Mouse (Mus musculus) forebrain, postnatal 0 days (tissue): Measurements from ENCODE around the gene Il6. TPM values are rescaled to one million over a fixed set of nuclear protein-coding genes. Genes with fewer than 3 reads are reported as not detected.
"Not testable (repeated sequence)": the region's sequence is repeated elsewhere in the genome, so short reads cannot be mapped to it uniquely, and the experiment has no call there.

ENCODE experiments used
- ATAC-seq: fragments of 200-750 bp; cut with Nextera tagmentation; 2 replicates; pipeline ENCODE4 v1.8.0; 2017; ENCODE audit warnings: mild to moderate bottlenecking, moderate library complexity
- DNase-seq: peaks from one replicate; pipeline ENCODE4 v3.0.0-alpha.2; 2015
- H3K27ac ChIP-seq: fragments of 300-500 bp; sonication (generic); 2 replicates; pipeline ENCODE4 v1.5.1; 2014; ENCODE audit warnings: low read depth, mild to moderate bottlenecking, antibody characterized with exemption, low read length, moderate library complexity, mixed read lengths
- H3K27me3 ChIP-seq: fragments of 300-500 bp; sonication (generic); 2 replicates; pipeline ENCODE4 v1.6.1; 2014; ENCODE audit warnings: mild to moderate bottlenecking, low read length, mixed read lengths; ENCODE audit not compliant: insufficient read depth
- H3K36me3 ChIP-seq: fragments of 300-500 bp; sonication (generic); 2 replicates; pipeline ENCODE4 v1.6.1; 2014; ENCODE audit warnings: mild to moderate bottlenecking, moderate library complexity; ENCODE audit not compliant: insufficient read depth
- H3K4me1 ChIP-seq: fragments of 300-500 bp; sonication (generic); 2 replicates; pipeline ENCODE4 v1.6.1; 2014; ENCODE audit warnings: antibody characterized with exemption; ENCODE audit not compliant: insufficient read depth
- H3K4me2 ChIP-seq: fragments of 300-500 bp; sonication (generic); 2 replicates; pipeline ENCODE4 v1.6.1; 2014; ENCODE audit warnings: low read depth, mild to moderate bottlenecking, moderate library complexity
- H3K4me3 ChIP-seq: fragments of 300-500 bp; sonication (generic); 2 replicates; pipeline ENCODE4 v1.5.1; 2014; ENCODE audit warnings: low read depth, low read length, mixed read lengths
- H3K9ac ChIP-seq: fragments of 300-500 bp; sonication (generic); 2 replicates; pipeline ENCODE4 v1.6.1; 2014; ENCODE audit warnings: mild to moderate bottlenecking
- H3K9me3 ChIP-seq: fragments of 300-500 bp; sonication (generic); 2 replicates; pipeline ENCODE4 v1.6.1; 2016; ENCODE audit warnings: low read length
- CTCF ChIP-seq: sonication (generic); IDR thresholded peaks from 2 replicates; pipeline ENCODE4 v1.5.1; 2016; ENCODE audit warnings: antibody characterized with exemption, control low read depth, low read depth
- WGBS: fragments of 180-500 bp; shearing (Covaris S2); extraction: QIAGEN DNeasy Blood & Tissue Kit; methylation state at CpG from one replicate; pipeline ENCODE4 v1.1.7; 2014; 5-methylcytosine and 5-hydroxymethylcytosine counted together
- polyA plus RNA-seq: library from polyadenylated mRNA; unstranded; fragments of >200 nt; fragmentation: Nextera tagmentation; extraction: Ambion mirVana; gene quantifications from 2 replicates; pipeline ENCODE4 v1.2.1, GENCODE M21; 2015
- total RNA-seq: library from RNA; depleted of rRNA; stranded (reverse); fragments of >200 nt; gene quantifications from 2 replicates; pipeline ENCODE4 v1.2.3, GENCODE M21; 2014; rRNA removed

The Il6 gene
- total and polyA plus RNA-seq, 2 experiments from 2014 or later, result not detected

- ATAC-seq, result no peak
- Histone ChIP-seq H3K27ac (no peak overlapping the region), H3K4me2 (no peak overlapping the region)
Measured at GRCm38 (mm10) chr5:30058216-30058731, 45.4 kb downstream of the Il6 start.

GRCm38 (mm10) chr5:30059607-30060006 lies 46.7 kb downstream of the Il6 start:
- not testable (repeated sequence) for H3K4me1 ChIP-seq, ATAC-seq, H3K4me2 ChIP-seq, DNase-seq, H3K36me3 ChIP-seq, H3K9me3 ChIP-seq, H3K9ac ChIP-seq, H3K27ac ChIP-seq, H3K4me3 ChIP-seq, H3K27me3 ChIP-seq
- 42% methylated on average over 5 of the region's 5 CpGs for WGBS

More at GRCm38 (mm10) chr5:30058216-30058731, 45.4 kb downstream of the Il6 start:
- H3K9ac ChIP-seq, result no peak overlapping the region
- DNase-seq, result no peak
- no peaks in the 10 kb centered on the region for H3K27me3 ChIP-seq
- no peaks in the 10 kb centered on the region for H3K9me3 ChIP-seq
- H3K4me3 ChIP-seq, result no peak overlapping the region
- TF ChIP-seq CTCF, result no peak
- no peaks in the 10 kb centered on the region for H3K4me1 ChIP-seq
- 38% methylated on average over 6 of the region's 6 CpGs for WGBS
- peaks cover 9% of the 10 kb centered on the region for H3K36me3 ChIP-seq

- H3K27ac ChIP-seq, result no peak overlapping the region
Measured at GRCm38 (mm10) chr5:30067726-30068125, 54.8 kb downstream of the Il6 start.

More at GRCm38 (mm10) chr5:30067726-30068125, 54.8 kb downstream of the Il6 start:
- Histone ChIP-seq H3K9me3 (no peaks in the 10 kb centered on the region), H3K9ac (no peak overlapping the region), H3K36me3 (peaks cover 9% of the 10 kb centered on the region; the same call in 1 of the 2 replicates), H3K4me1 (no peaks in the 10 kb centered on the region), H3K4me3 (no peak overlapping the region), H3K27me3 (no peaks in the 10 kb centered on the region), H3K4me2 (no peak overlapping the region)
- 75% methylated on average over 6 of the region's 6 CpGs for WGBS
- no peak for ATAC-seq
- DNase-seq, result no peak
- TF ChIP-seq CTCF, result no peak

Other genes starting within 250 kb of the Il6 start
- 12.3 and 14.3 TPM in 2 replicates for gene Tyms, start 60.5 kb downstream of the Il6 start, total RNA-seq
- gene Tyms, start 60.5 kb downstream of the Il6 start, polyA plus RNA-seq, result 26.8 and 34.1 TPM in 2 replicates
- 10.4 and 10.5 TPM in 2 replicates for gene Garem2, start 92.0 kb downstream of the Il6 start, total RNA-seq
- gene Garem2, start 92.0 kb downstream of the Il6 start, polyA plus RNA-seq, result 5.5 and 7.2 TPM in 2 replicates
- gene 3110082J24Rik, start 93.0 kb downstream of the Il6 start, total RNA-seq, result 1.0 and 2.0 TPM in 2 replicates
- gene 3110082J24Rik, start 93.0 kb downstream of the Il6 start, polyA plus RNA-seq, result 2.0 and 2.5 TPM in 2 replicates
- gene Hadha, start 142.0 kb downstream of the Il6 start, total RNA-seq, result 50.3 and 57.9 TPM in 2 replicates
- gene Hadha, start 142.0 kb downstream of the Il6 start, polyA plus RNA-seq, result 45.9 and 56.1 TPM in 2 replicates
- 54.4 and 59.3 TPM in 2 replicates for gene Hadhb, start 142.1 kb downstream of the Il6 start, total RNA-seq
- gene Hadhb, start 142.1 kb downstream of the Il6 start, polyA plus RNA-seq, result 43.2 and 46.2 TPM in 2 replicates
- not detected in 2 replicates for gene Adgrf3, start 192.6 kb downstream of the Il6 start, total RNA-seq
- not detected in 2 replicates for gene Adgrf3, start 192.6 kb downstream of the Il6 start, polyA plus RNA-seq
- gene Selenoi, start 219.5 kb downstream of the Il6 start, total RNA-seq, result 53.8 and 59.6 TPM in 2 replicates
- 15.9 and 21.1 TPM in 2 replicates for gene Selenoi, start 219.5 kb downstream of the Il6 start, polyA plus RNA-seq